Mouse (Mus musculus) spleen, adult 2 months (tissue): ENCODE results near the gene Asb15.

Experiments used
- CTCF ChIP-seq: fragments of 200-500 bp; IDR thresholded peaks from 2 replicates; pipeline ENCODE4 v1.5.1; 2011; ENCODE audit warnings: mild to moderate bottlenecking, inconsistent platforms; ENCODE audit not compliant: insufficient read depth, insufficient read length, insufficient replicate concordance; ENCODE audit errors: extremely low read depth
- POLR2A ChIP-seq: fragments of 200-500 bp; IDR thresholded peaks from 2 replicates; pipeline ENCODE4 v1.6.1; 2011; ENCODE audit warnings: low read depth, low read length, inconsistent platforms

DNA sequence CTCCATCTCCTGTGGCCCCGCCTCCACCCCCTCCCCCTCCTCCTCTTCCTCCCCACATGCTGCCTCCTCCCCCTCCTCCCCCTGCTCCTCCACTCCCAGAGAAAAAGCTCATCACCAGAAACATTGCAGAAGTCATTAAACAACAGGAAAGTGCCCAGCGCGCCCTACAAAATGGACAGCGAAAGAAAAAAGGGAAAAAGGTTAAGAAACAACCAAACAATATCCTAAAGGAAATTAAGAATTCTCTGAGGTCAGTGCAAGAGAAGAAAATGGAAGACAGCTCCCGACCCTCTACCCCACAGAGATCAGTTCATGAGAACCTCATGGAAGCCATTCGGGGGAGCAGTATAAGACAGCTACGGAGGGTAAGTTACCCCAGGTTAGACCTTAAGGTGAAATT, 76.3 kb downstream of the Asb15 start:
- no peak for TF ChIP-seq POLR2A
- no peak for TF ChIP-seq CTCF
